Mouse (Mus musculus) midbrain, embryonic 13.5 days (tissue): Measurements from ENCODE around the gene Hist2h3c2. TPM values are rescaled to one million over a fixed set of nuclear protein-coding genes. Genes with fewer than 3 reads are reported as not detected.

ENCODE experiments used
- ATAC-seq: fragments of 200-750 bp; cut with Nextera tagmentation; 2 replicates; pipeline ENCODE4 v1.8.0; 2017; ENCODE audit warnings: mild to moderate bottlenecking, moderate TSS enrichment, moderate library complexity
- H3K27ac ChIP-seq: fragments of 300-500 bp; sonication (generic); 2 replicates; pipeline ENCODE4 v1.5.1; 2015; ENCODE audit warnings: inconsistent platforms, mild to moderate bottlenecking, moderate library complexity
- H3K27me3 ChIP-seq: fragments of 300-500 bp; sonication (generic); 2 replicates; pipeline ENCODE4 v1.6.1; 2015; ENCODE audit warnings: mild to moderate bottlenecking, inconsistent platforms
- H3K36me3 ChIP-seq: fragments of 300-500 bp; sonication (generic); 2 replicates; pipeline ENCODE4 v1.6.1; 2015; ENCODE audit warnings: mild to moderate bottlenecking, inconsistent platforms
- H3K4me1 ChIP-seq: fragments of 300-500 bp; sonication (generic); replicated peaks from 2 replicates; pipeline ENCODE4 v1.6.1; 2015; ENCODE audit warnings: inconsistent platforms
- H3K4me2 ChIP-seq: fragments of 300-500 bp; sonication (generic); replicated peaks from 2 replicates; pipeline ENCODE4 v1.6.1; 2015; ENCODE audit warnings: moderate library complexity, mild to moderate bottlenecking, inconsistent platforms
- H3K4me3 ChIP-seq: fragments of 300-500 bp; sonication (generic); replicated peaks from 2 replicates; pipeline ENCODE4 v1.5.1; 2015; ENCODE audit warnings: mild to moderate bottlenecking, inconsistent platforms
- H3K9ac ChIP-seq: fragments of 300-500 bp; sonication (generic); replicated peaks from 2 replicates; pipeline ENCODE4 v1.6.1; 2015; ENCODE audit warnings: mild to moderate bottlenecking, inconsistent platforms
- H3K9me3 ChIP-seq: fragments of 300-500 bp; sonication (generic); 2 replicates; pipeline ENCODE4 v1.6.1; 2016; ENCODE audit warnings: mild to moderate bottlenecking, inconsistent platforms
- WGBS: fragments of 180-500 bp; shearing (Covaris S2); methylation state at CpG from one replicate; pipeline ENCODE4 v1.1.7; 2015; 5-methylcytosine and 5-hydroxymethylcytosine counted together
- polyA plus RNA-seq: library from polyadenylated mRNA; unstranded; fragments of >200 nt; fragmentation: Nextera tagmentation; extraction: Ambion mirVana; gene quantifications from 2 replicates; pipeline ENCODE4 v1.2.1, GENCODE M21; 2015

The Hist2h3c2 gene
- polyA plus RNA-seq, 1 experiment from 2014 or later, result 6.9 TPM

GRCm38 (mm10) chr3:96267541-96267940 is 28.6 kb upstream of the Hist2h3c2 start:
- peaks cover 33% of the 10 kb centered on the region for H3K4me1 ChIP-seq
- no peaks in the 10 kb centered on the region for H3K27me3 ChIP-seq
- no peak overlapping the region for H3K4me3 ChIP-seq
- 79% methylated on average over 4 of the region's 4 CpGs for WGBS
- H3K36me3 ChIP-seq, result no peaks in the 10 kb centered on the region
- H3K27ac ChIP-seq, result no peak overlapping the region; the same call in 1 of the 2 replicates
- no peak for ATAC-seq
- H3K9ac ChIP-seq, result no peak overlapping the region
- no peaks in the 10 kb centered on the region for H3K9me3 ChIP-seq
- H3K4me2 ChIP-seq, result no peak overlapping the region

DNA sequence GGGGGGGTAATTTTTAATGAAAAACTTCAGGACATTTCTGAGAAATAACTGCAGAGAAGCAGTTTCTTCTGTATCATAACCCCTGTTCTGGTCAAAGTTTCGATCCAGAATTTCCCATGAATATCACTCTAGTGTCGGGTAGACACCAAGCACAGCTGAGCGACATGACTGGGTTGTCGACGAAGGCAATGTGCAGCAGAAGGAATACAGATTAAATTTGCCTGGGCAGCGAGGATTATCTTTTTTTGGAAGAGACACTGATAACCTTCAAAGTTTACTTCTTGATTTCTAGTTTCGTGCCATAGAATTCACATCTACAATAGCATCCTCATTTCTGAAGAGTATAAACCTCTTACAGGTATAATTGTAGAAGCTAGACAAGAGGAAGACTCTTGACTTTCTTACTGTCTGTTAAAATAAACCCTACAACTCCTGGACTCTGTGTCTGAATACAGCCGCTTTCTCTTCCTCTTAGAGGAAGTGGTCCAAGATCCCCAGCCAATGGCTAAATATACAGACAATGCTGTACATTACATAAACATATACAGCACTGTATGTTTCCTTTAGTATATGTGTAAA is 27.3 kb upstream of the Hist2h3c2 start:
- ATAC-seq, result no peak
- H3K9me3 ChIP-seq, result no peaks in the 10 kb centered on the region
- 95% methylated on average over 8 of the region's 8 CpGs for WGBS
- H3K4me2 ChIP-seq, result no peak overlapping the region
- H3K4me3 ChIP-seq, result no peak overlapping the region
- H3K27ac ChIP-seq, result no peak overlapping the region
- peaks cover 43% of the 10 kb centered on the region for H3K4me1 ChIP-seq
- H3K36me3 ChIP-seq, result no peaks in the 10 kb centered on the region
- H3K9ac ChIP-seq, result no peak overlapping the region
- no peaks in the 10 kb centered on the region for H3K27me3 ChIP-seq

DNA sequence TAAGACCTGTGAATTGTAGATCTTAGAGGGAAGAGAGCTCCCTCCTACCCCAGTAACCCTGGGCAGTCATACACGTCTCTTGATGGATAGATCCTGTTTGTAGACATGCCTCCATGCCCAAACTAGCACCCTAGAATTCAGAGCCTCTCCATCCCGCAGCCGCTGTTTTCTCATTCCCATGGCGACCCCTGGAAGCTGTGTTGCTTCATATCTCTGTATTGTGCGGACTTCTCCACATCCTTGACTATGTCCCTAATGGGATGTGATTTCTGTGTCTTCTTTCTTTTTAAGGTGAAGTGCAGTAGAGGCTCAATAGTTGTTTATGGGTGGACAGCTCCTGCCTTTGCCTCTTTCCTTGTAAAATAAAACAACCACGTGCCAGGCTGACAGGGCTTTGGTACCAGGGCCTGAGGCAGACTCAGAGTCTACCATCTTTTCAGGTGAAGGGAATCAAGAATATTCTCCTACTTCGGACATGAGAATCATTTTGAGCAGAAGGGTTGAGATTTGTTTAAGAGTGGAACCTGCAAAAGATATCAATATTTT is 25.6 kb upstream of the Hist2h3c2 start:
- Histone ChIP-seq H3K9me3 (no peaks in the 10 kb centered on the region), H3K27ac (peak overlapping the region; percentile 98), H3K4me1 (peaks cover 40% of the 10 kb centered on the region), H3K36me3 (no peaks in the 10 kb centered on the region), H3K4me3 (no peak overlapping the region), H3K4me2 (peak overlapping the region; percentile 77), H3K27me3 (no peaks in the 10 kb centered on the region), H3K9ac (0 out of 2 replicates have a peak overlapping the region, but pooled peaks have one; percentile 16)
- ATAC-seq, result no peak
- WGBS, result 68% methylated on average over 7 of the region's 7 CpGs

GRCm38 (mm10) chr3:96263558-96264403 is 24.9 kb upstream of the Hist2h3c2 start:
- peak overlapping the region; percentile 59 for H3K4me3 ChIP-seq
- H3K4me1 ChIP-seq, result peaks cover 38% of the 10 kb centered on the region
- peak; percentile 44 for ATAC-seq
- H3K27me3 ChIP-seq, result no peaks in the 10 kb centered on the region
- no peaks in the 10 kb centered on the region for H3K36me3 ChIP-seq
- H3K9me3 ChIP-seq, result no peaks in the 10 kb centered on the region
- H3K27ac ChIP-seq, result peak overlapping the region; percentile 98
- 4% methylated on average over 27 of the region's 27 CpGs for WGBS
- peak overlapping the region; percentile 80 for H3K9ac ChIP-seq
- H3K4me2 ChIP-seq, result peak overlapping the region; percentile 77

DNA sequence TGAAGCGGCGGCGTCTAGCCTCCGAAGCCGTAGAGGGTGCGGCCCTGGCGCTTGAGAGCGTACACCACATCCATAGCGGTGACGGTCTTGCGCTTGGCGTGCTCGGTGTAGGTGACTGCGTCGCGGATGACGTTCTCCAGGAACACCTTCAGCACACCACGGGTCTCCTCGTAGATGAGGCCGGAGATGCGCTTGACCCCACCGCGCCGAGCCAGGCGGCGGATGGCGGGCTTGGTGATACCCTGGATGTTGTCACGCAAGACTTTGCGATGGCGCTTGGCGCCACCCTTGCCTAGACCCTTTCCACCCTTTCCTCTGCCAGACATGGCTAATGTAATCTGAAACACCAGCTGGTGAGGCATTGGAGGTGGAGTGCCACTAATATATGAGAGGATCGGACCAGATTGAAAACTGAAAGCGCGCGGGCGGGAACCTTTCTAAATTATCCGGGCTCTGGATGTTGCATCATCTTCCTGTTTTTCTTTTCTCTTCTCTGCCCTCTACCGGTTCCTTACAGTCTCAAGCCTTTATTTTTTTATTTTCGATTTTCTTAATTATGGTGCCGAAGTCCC is 24.1 kb upstream of the Hist2h3c2 start, which contains the start of gene Hist2h4:
Hist2h4 (minus strand) TSS at position 333 of the 572 bp plus-strand sequence.
- peak within 1 kb of the TSS; percentile 59 for H3K4me3 ChIP-seq
- peak within 1 kb of the TSS; percentile 80 for H3K9ac ChIP-seq
- H3K4me2 ChIP-seq, result peak within 1 kb of the TSS; percentile 77
- peaks cover 34% of the 10 kb centered on the region for H3K4me1 ChIP-seq
- H3K9me3 ChIP-seq, result no peaks in the 10 kb centered on the region
- peak; percentile 88 for ATAC-seq
- under 1% methylated on average over 40 of the region's 40 CpGs for WGBS
- peak within 1 kb of the TSS; percentile 98 for H3K27ac ChIP-seq
- no peaks in the 10 kb centered on the region for H3K36me3 ChIP-seq
- no peaks in the 10 kb centered on the region for H3K27me3 ChIP-seq

DNA sequence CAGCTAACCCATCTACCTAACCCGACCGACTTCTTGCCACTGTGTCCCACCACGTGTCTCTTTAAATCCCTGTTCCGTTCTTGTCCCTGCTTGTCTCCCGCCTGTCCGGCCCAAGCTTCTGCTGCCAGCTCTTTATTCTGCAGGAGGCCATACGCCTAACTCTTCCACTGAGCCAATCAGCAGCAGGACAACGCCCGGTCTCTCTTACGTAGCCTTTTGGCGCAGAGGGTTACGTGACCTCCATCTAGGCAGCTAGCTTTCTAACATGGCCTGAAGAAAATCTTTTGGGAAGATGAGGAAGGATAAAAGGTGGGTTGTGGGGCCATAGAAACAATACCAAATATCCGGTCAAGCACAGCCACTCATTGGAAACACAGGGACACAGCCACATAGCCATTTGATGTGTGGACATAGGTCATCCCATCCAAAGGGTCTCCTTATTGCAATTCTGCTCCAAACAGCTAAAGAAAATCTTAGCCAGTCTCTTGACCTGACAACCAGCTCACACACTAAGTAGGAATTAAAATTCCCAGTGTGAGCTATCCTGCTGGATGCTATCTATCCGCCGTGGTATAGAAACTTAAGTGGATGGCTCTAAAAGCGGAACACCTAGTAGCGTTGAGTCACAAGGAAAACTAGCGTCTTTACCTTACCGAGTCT is 23.4 kb upstream of the Hist2h3c2 start:
- H3K36me3 ChIP-seq, result no peaks in the 10 kb centered on the region
- no peaks in the 10 kb centered on the region for H3K27me3 ChIP-seq
- H3K4me1 ChIP-seq, result peaks cover 27% of the 10 kb centered on the region
- peak overlapping the region; percentile 77 for H3K4me2 ChIP-seq
- peak overlapping the region; percentile 80 for H3K9ac ChIP-seq
- ATAC-seq, result peak; percentile 80
- no peaks in the 10 kb centered on the region for H3K9me3 ChIP-seq
- peak overlapping the region; percentile 98 for H3K27ac ChIP-seq
- 2% methylated on average over 19 of the region's 19 CpGs for WGBS
- H3K4me3 ChIP-seq, result peak overlapping the region; percentile 59

DNA sequence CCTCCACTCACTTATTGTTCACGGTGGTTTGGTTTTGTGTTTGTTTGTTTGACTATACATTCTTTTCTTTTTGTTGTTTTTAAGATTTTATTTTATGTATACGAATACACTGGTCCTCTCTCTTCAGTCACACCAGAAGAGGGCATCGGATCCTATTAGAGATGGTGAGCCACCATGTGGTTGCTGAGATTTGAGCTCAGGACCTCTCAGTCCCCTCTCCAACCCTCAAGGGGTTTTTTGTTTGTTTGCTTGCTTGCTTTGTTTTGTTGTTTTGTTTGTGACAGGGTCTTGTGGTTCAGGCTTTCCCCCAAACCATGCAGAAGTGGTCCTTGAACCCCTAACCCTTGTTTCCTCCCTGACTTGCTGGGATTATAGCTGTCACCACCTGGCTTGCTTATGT is 22.7 kb upstream of the Hist2h3c2 start:
- no peaks in the 10 kb centered on the region for H3K36me3 ChIP-seq
- H3K4me2 ChIP-seq, result peak overlapping the region; percentile 77
- H3K4me3 ChIP-seq, result peak overlapping the region; percentile 59
- H3K4me1 ChIP-seq, result peaks cover 27% of the 10 kb centered on the region
- H3K9ac ChIP-seq, result peak overlapping the region; percentile 80
- no peak for ATAC-seq
- WGBS, result 53% methylated on average over 3 of the region's 3 CpGs
- H3K27ac ChIP-seq, result peak overlapping the region; percentile 98
- H3K9me3 ChIP-seq, result no peaks in the 10 kb centered on the region
- H3K27me3 ChIP-seq, result no peaks in the 10 kb centered on the region

GRCm38 (mm10) chr3:96260220-96260619 is 21.3 kb upstream of the Hist2h3c2 start:
- Histone ChIP-seq H3K36me3 (no peaks in the 10 kb centered on the region), H3K9me3 (no peaks in the 10 kb centered on the region), H3K4me3 (no peak overlapping the region), H3K27me3 (no peaks in the 10 kb centered on the region), H3K27ac (no peak overlapping the region), H3K4me2 (no peak overlapping the region), H3K9ac (no peak overlapping the region), H3K4me1 (peaks cover 27% of the 10 kb centered on the region)
- no peak for ATAC-seq
- WGBS, result 95% methylated on average over 5 of the region's 5 CpGs

DNA sequence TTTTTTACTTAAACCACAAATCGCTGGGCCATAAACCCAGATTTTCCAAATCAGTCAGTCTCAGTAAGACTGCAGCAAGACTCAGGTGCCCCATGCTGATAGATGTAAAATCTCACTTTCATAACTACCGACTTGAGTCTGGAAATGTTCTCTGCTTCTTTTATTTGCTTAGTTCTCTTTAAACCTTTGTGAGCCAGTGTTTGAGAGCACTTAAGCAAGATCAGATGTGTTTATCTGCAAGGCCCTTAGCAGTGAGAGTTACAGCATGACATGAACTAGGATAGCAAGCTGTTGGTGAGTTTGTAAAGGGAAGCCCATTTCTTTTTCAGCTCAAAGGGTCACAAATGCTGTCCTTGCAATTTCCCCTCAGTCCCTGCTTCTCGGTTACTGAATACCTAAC is 18.3 kb upstream of the Hist2h3c2 start:
- Histone ChIP-seq H3K4me2 (no peak overlapping the region), H3K4me3 (no peak overlapping the region), H3K36me3 (no peaks in the 10 kb centered on the region), H3K4me1 (peaks cover 7% of the 10 kb centered on the region), H3K9ac (no peak overlapping the region), H3K27me3 (no peaks in the 10 kb centered on the region), H3K27ac (no peak overlapping the region), H3K9me3 (no peaks in the 10 kb centered on the region)
- WGBS, result 74% methylated on average over 3 of the region's 3 CpGs
- ATAC-seq, result no peak

GRCm38 (mm10) chr3:96255926-96256593 is 17.1 kb upstream of the Hist2h3c2 start:
- Histone ChIP-seq H3K4me2 (no peak overlapping the region), H3K4me3 (no peak overlapping the region), H3K4me1 (no peaks in the 10 kb centered on the region), H3K9me3 (no peaks in the 10 kb centered on the region), H3K27me3 (no peaks in the 10 kb centered on the region), H3K27ac (no peak overlapping the region), H3K36me3 (no peaks in the 10 kb centered on the region), H3K9ac (no peak overlapping the region)
- no peak for ATAC-seq
- 86% methylated on average over 5 of the region's 5 CpGs for WGBS

- H3K9me3 ChIP-seq, result no peaks in the 10 kb centered on the region
- H3K27ac ChIP-seq, result no peak overlapping the region
- 0 out of 2 replicates have a peak overlapping the region, but pooled peaks have one; percentile 5 for H3K4me2 ChIP-seq
- H3K27me3 ChIP-seq, result no peaks in the 10 kb centered on the region
- H3K9ac ChIP-seq, result no peak overlapping the region
- no peak overlapping the region for H3K4me3 ChIP-seq
- WGBS, result 49% methylated on average over 10 of the region's 10 CpGs
- no peaks in the 10 kb centered on the region for H3K4me1 ChIP-seq
- H3K36me3 ChIP-seq, result no peaks in the 10 kb centered on the region
- no peak for ATAC-seq
Observed at GRCm38 (mm10) chr3:96254683-96255355, 15.9 kb upstream of the Hist2h3c2 start.
